Mouse (Mus musculus): ENCODE data around the gene D430019H16Rik. TPM values are rescaled to one million over a fixed set of nuclear protein-coding genes. Genes with fewer than 3 reads are reported as not detected.
A peak's percentile ranks its signal among the peaks of the same experiment; 100 is the strongest.

D430019H16Rik gene
- 2.5 and 3.1 TPM in 2 replicates for polyA plus RNA-seq (2014; fragmentation: Nextera tagmentation; extraction: Ambion mirVana)

- Histone ChIP-seq H3K4me3 (ENCODE audit: low read length) (peak within 1 kb of the TSS; percentile 65), H3K36me3 (ENCODE audit: control insufficient read depth, insufficient read depth, low read length) (no peaks in the 10 kb centered on the region), H3K4me1 (ENCODE audit: control insufficient read depth, insufficient read depth, low read length) (peaks cover 3% of the 10 kb centered on the region; the same call in 1 of the 2 replicates), H3K4me2 (replicated peaks; ENCODE audit: low read depth, low read length) (peak within 1 kb of the TSS; percentile 90), H3K27me3 (ENCODE audit: control insufficient read depth, insufficient read depth, low read length) (no peaks in the 10 kb centered on the region), H3K9ac (ENCODE audit: low read depth, low read length) (peak within 1 kb of the TSS; percentile 59), H3K9me3 (ENCODE audit: control insufficient read depth, low read length) (no peaks in the 10 kb centered on the region), H3K27ac (ENCODE audit: low read depth, low read length) (no peak within 1 kb of the TSS)
- ATAC-seq (ENCODE audit: low FRiP score, low TSS enrichment), result peak; percentile 94
- under 1% methylated on average over 38 of the region's 38 CpGs for WGBS
Observed at GRCm38 (mm10) chr12:105453670-105454257, at the start of gene D430019H16Rik. TSS of gene D430019H16Rik (plus strand) at chr12:105453856.

GRCm38 (mm10) chr12:105406008-105406407 is 47.6 kb upstream of the D430019H16Rik start:
- 69% methylated on average over 6 of the region's 6 CpGs for WGBS
- Histone ChIP-seq H3K4me2 (replicated peaks; ENCODE audit: low read depth, low read length) (no peak overlapping the region), H3K27me3 (ENCODE audit: control insufficient read depth, insufficient read depth, low read length) (no peaks in the 10 kb centered on the region), H3K27ac (ENCODE audit: low read depth, low read length) (no peak overlapping the region), H3K36me3 (ENCODE audit: control insufficient read depth, insufficient read depth, low read length) (no peaks in the 10 kb centered on the region), H3K4me3 (ENCODE audit: low read length) (no peak overlapping the region), H3K4me1 (ENCODE audit: control insufficient read depth, insufficient read depth, low read length) (no peaks in the 10 kb centered on the region), H3K9me3 (ENCODE audit: control insufficient read depth, low read length) (no peaks in the 10 kb centered on the region), H3K9ac (ENCODE audit: low read depth, low read length) (no peak overlapping the region)
- no peak for ATAC-seq (ENCODE audit: low FRiP score, low TSS enrichment)

- Histone ChIP-seq H3K27ac (ENCODE audit: low read depth, low read length) (no peak overlapping the region), H3K9ac (ENCODE audit: low read depth, low read length) (no peak overlapping the region), H3K27me3 (ENCODE audit: control insufficient read depth, insufficient read depth, low read length) (no peaks in the 10 kb centered on the region), H3K9me3 (ENCODE audit: control insufficient read depth, low read length) (no peaks in the 10 kb centered on the region), H3K4me1 (ENCODE audit: control insufficient read depth, insufficient read depth, low read length) (no peaks in the 10 kb centered on the region), H3K4me2 (replicated peaks; ENCODE audit: low read depth, low read length) (no peak overlapping the region), H3K36me3 (ENCODE audit: control insufficient read depth, insufficient read depth, low read length) (no peaks in the 10 kb centered on the region), H3K4me3 (ENCODE audit: low read length) (no peak overlapping the region)
- no peak for ATAC-seq (ENCODE audit: low FRiP score, low TSS enrichment)
- 88% methylated on average over 8 of the region's 8 CpGs for WGBS
Observed at GRCm38 (mm10) chr12:105413909-105414308, 39.7 kb upstream of the D430019H16Rik start.

GRCm38 (mm10) chr12:105420476-105420875 is 33.2 kb upstream of the D430019H16Rik start:
- 24% methylated on average over 6 of the region's 6 CpGs for WGBS
- peak; percentile 72; the same call in 1 of the 2 replicates for ATAC-seq (ENCODE audit: low FRiP score, low TSS enrichment)

GRCm38 (mm10) chr12:105426541-105426940 is 27.1 kb upstream of the D430019H16Rik start:
- no peak overlapping the region for H3K4me2 ChIP-seq (replicated peaks; ENCODE audit: low read depth, low read length)
- no peaks in the 10 kb centered on the region for H3K27me3 ChIP-seq (ENCODE audit: control insufficient read depth, insufficient read depth, low read length)
- no peak overlapping the region for H3K27ac ChIP-seq (ENCODE audit: low read depth, low read length)
- no peak for ATAC-seq (ENCODE audit: low FRiP score, low TSS enrichment)
- WGBS, result 78% methylated on average over 7 of the region's 7 CpGs
- H3K9me3 ChIP-seq (ENCODE audit: control insufficient read depth, low read length), result no peaks in the 10 kb centered on the region
- no peaks in the 10 kb centered on the region for H3K36me3 ChIP-seq (ENCODE audit: control insufficient read depth, insufficient read depth, low read length)
- H3K4me1 ChIP-seq (ENCODE audit: control insufficient read depth, insufficient read depth, low read length), result no peaks in the 10 kb centered on the region
- H3K4me3 ChIP-seq (ENCODE audit: low read length), result no peak overlapping the region
- no peak overlapping the region for H3K9ac ChIP-seq (ENCODE audit: low read depth, low read length)

More at GRCm38 (mm10) chr12:105420476-105420875, 33.2 kb upstream of the D430019H16Rik start:
- Histone ChIP-seq H3K4me1 (ENCODE audit: control insufficient read depth, insufficient read depth, low read length) (no peaks in the 10 kb centered on the region), H3K4me2 (replicated peaks; ENCODE audit: low read depth, low read length) (no peak overlapping the region), H3K36me3 (ENCODE audit: control insufficient read depth, insufficient read depth, low read length) (no peaks in the 10 kb centered on the region), H3K9ac (ENCODE audit: low read depth, low read length) (no peak overlapping the region), H3K27me3 (ENCODE audit: control insufficient read depth, insufficient read depth, low read length) (no peaks in the 10 kb centered on the region), H3K27ac (ENCODE audit: low read depth, low read length) (no peak overlapping the region), H3K9me3 (ENCODE audit: control insufficient read depth, low read length) (no peaks in the 10 kb centered on the region), H3K4me3 (ENCODE audit: low read length) (no peak overlapping the region)

- Histone ChIP-seq H3K27me3 (ENCODE audit: control insufficient read depth, insufficient read depth, low read length) (no peaks in the 10 kb centered on the region), H3K27ac (ENCODE audit: low read depth, low read length) (no peak overlapping the region), H3K36me3 (ENCODE audit: control insufficient read depth, insufficient read depth, low read length) (no peaks in the 10 kb centered on the region), H3K9me3 (ENCODE audit: control insufficient read depth, low read length) (no peaks in the 10 kb centered on the region), H3K4me2 (replicated peaks; ENCODE audit: low read depth, low read length) (0 out of 2 replicates have a peak overlapping the region, but pooled peaks have one; percentile 12), H3K9ac (ENCODE audit: low read depth, low read length) (no peak overlapping the region), H3K4me3 (ENCODE audit: low read length) (no peak overlapping the region; the same call in 1 of the 2 replicates), H3K4me1 (ENCODE audit: control insufficient read depth, insufficient read depth, low read length) (no peaks in the 10 kb centered on the region)
- WGBS, result 20% methylated on average over 10 of the region's 10 CpGs
- peak; percentile 68; the same call in 1 of the 2 replicates for ATAC-seq (ENCODE audit: low FRiP score, low TSS enrichment)
Observed at GRCm38 (mm10) chr12:105427039-105427757, 26.5 kb upstream of the D430019H16Rik start.

- Histone ChIP-seq H3K4me1 (ENCODE audit: control insufficient read depth, insufficient read depth, low read length) (0 out of 2 replicates have a peak, but pooled peaks cover 6% of the 10 kb centered on the region), H3K9me3 (ENCODE audit: control insufficient read depth, low read length) (no peaks in the 10 kb centered on the region), H3K36me3 (ENCODE audit: control insufficient read depth, insufficient read depth, low read length) (no peaks in the 10 kb centered on the region), H3K9ac (ENCODE audit: low read depth, low read length) (no peak overlapping the region), H3K4me2 (replicated peaks; ENCODE audit: low read depth, low read length) (no peak overlapping the region), H3K4me3 (ENCODE audit: low read length) (no peak overlapping the region), H3K27ac (ENCODE audit: low read depth, low read length) (no peak overlapping the region), H3K27me3 (ENCODE audit: control insufficient read depth, insufficient read depth, low read length) (no peaks in the 10 kb centered on the region)
- WGBS, result 52% methylated on average over 3 of the region's 3 CpGs
- ATAC-seq (ENCODE audit: low FRiP score, low TSS enrichment), result no peak
Observed at GRCm38 (mm10) chr12:105431872-105432271, 21.8 kb upstream of the D430019H16Rik start.

- WGBS, result 42% methylated on average over 3 of the region's 3 CpGs
- Histone ChIP-seq H3K4me1 (ENCODE audit: control insufficient read depth, insufficient read depth, low read length) (0 out of 2 replicates have a peak, but pooled peaks cover 6% of the 10 kb centered on the region), H3K9ac (ENCODE audit: low read depth, low read length) (no peak overlapping the region), H3K36me3 (ENCODE audit: control insufficient read depth, insufficient read depth, low read length) (no peaks in the 10 kb centered on the region), H3K4me2 (replicated peaks; ENCODE audit: low read depth, low read length) (no peak overlapping the region), H3K4me3 (ENCODE audit: low read length) (no peak overlapping the region), H3K9me3 (ENCODE audit: control insufficient read depth, low read length) (no peaks in the 10 kb centered on the region), H3K27ac (ENCODE audit: low read depth, low read length) (no peak overlapping the region), H3K27me3 (ENCODE audit: control insufficient read depth, insufficient read depth, low read length) (no peaks in the 10 kb centered on the region)
- ATAC-seq (ENCODE audit: low FRiP score, low TSS enrichment), result no peak
Observed at GRCm38 (mm10) chr12:105432807-105433206, 20.8 kb upstream of the D430019H16Rik start.

GRCm38 (mm10) chr12:105438259-105438658 is 15.4 kb upstream of the D430019H16Rik start:
- Histone ChIP-seq H3K27ac (ENCODE audit: low read depth, low read length) (no peak overlapping the region), H3K4me2 (replicated peaks; ENCODE audit: low read depth, low read length) (no peak overlapping the region), H3K9ac (ENCODE audit: low read depth, low read length) (no peak overlapping the region), H3K27me3 (ENCODE audit: control insufficient read depth, insufficient read depth, low read length) (no peaks in the 10 kb centered on the region), H3K9me3 (ENCODE audit: control insufficient read depth, low read length) (no peaks in the 10 kb centered on the region), H3K4me1 (ENCODE audit: control insufficient read depth, insufficient read depth, low read length) (no peaks in the 10 kb centered on the region; the same call in 1 of the 2 replicates), H3K36me3 (ENCODE audit: control insufficient read depth, insufficient read depth, low read length) (no peaks in the 10 kb centered on the region), H3K4me3 (ENCODE audit: low read length) (no peak overlapping the region)
- 49% methylated on average over 5 of the region's 5 CpGs for WGBS
- no peak for ATAC-seq (ENCODE audit: low FRiP score, low TSS enrichment)

All from kidney, embryonic 14.5 days (tissue).